Mouse (Mus musculus) cortical plate, adult 2 months (tissue): ENCODE measurements around the gene Slc48a1.

Experiments
- CTCF ChIP-seq: fragments of 200-500 bp; IDR thresholded peaks from 2 replicates; pipeline ENCODE4 v1.5.1; 2011; ENCODE audit warnings: mild to moderate bottlenecking, control low read depth, low read length; ENCODE audit not compliant: insufficient read depth; ENCODE audit errors: extremely low read depth
- POLR2A ChIP-seq: fragments of 200-500 bp; IDR thresholded peaks from 2 replicates; pipeline ENCODE4 v1.6.1; 2011; ENCODE audit warnings: mild to moderate bottlenecking, low read length, control low read depth; ENCODE audit not compliant: insufficient read depth; ENCODE audit errors: extremely low read depth

DNA sequence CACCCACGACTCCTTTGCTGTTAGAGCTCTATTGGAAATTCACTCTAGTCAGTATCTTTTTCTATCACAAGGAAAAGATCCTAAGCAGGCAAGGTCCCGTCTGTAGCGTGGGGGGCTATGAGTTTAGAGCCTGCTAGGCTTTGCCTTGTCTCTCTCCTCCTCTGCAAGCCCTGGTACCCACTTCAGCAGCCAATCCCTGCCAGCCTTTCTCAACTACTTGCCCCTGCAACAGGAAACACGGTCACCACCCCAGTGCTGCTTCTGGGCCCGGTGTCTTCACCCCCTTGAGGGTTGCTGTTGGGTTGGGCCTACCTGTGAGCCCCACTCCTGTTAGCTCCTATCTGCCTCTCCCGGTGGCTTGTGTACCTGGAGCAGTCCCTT, 43.7 kb downstream of the Slc48a1 start:
- TF ChIP-seq CTCF (no peak), POLR2A (no peak)
